Mouse (Mus musculus): ENCODE measurements at regions not wholly inside any gene's neighbourhood (a gene's known extent, or its start where the extent isn't known, plus 50 kb on each side); places are given as distances from the start of the nearest gene placed in this dataset.
A peak's percentile ranks its signal among the peaks of the same experiment; 100 is the strongest.

DNA sequence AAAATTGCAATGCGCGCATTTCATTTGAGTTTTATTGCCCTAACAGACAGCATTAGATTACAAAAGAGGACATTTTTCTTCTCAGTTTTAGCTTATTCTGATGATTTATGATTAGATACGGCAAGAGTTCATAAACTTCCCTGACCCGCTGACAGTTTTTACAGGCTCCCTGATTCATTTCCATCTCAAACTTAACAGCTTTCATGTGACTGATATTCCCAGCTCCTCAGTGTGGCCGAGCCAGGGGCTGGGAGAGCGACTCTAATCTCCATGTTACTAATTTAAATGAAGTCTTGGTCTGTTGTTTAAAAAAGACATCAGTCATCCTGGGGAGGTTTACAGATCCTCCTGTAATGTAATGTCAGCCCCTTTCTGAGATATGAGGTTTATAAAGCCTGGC, 355.5 kb upstream of the Prox1 start:
- DNase-seq (ENCODE audit: low read depth, low spot score): no peak

DNA sequence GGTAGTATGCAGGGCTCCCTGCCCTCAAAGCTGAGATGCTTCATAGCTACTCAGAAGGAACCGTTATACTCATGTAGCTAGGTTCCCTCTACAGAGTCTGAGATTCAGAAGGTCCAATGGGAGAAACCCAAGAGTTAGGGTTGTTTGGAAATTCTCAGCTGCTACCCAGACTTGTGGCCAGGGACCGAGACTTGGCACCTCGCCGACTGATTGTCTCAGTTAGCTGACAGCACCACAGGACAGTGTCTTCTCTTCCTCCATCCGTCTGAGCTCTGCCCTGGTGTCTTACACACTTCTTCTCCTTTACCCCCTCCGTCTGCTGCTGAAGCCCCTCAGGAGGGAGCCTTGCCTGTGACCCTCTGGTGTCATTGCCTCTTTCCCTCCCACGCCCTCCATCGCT, 329.6 kb upstream of the Prox1 start:
- no peak for DNase-seq (ENCODE audit: low read depth, low spot score)

DNA sequence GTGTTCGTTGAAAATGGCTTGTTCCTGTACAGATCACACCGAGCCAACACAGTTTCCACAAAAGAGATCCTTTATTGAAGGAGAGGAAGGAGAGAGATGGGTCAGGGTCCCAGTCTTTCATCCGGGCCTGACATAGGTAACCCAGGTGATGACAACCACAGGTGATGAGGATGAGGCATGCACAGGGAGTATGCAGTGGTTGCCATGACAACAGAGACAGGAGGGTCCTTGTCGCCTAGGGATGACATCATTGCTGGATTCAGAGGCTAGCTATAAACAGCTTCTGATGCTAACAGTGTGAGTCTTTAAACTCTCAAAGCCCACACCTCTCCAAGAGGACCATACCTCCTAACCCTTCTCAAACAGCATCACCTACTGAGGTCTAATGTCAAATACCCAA, 327.0 kb upstream of the Prox1 start:
- no peak for DNase-seq (ENCODE audit: low read depth, low spot score)

DNA sequence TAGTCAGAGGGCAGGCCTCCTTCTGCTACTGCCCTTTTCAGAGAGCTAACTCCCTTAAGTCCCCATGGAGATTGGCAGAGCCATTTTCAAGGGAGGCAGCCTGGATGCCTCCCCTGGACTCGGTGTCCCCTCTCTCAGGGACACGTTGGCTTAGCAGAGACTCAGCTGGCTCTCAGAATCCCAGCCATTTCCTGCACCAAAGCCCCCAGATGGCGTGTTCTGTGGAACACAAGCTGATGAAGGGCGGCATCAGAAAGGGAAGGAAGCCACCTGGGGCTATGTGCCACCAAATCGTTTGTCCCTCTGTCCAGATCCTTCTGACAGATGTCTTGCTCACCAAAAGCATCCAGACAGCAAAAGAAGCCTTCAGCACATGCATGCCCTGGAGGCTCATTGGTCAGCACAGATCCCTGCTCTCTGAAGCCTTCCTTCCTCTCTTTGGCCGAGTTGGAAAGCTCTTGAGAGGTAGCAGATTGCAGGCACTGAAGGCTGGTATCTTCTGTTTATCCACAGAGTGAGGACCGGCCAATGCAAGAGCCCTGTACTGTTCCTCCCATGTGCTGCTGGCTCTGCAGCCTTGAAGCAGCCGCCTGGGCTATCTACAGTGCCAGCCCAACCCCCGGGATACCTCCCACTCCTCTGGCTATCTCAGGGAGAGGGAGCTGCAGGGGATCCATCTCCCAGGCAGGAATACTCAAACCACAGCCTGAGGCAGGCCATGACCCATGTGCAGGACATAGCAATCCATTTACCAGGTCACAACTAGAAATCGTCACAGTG, 325.4 kb upstream of the Prox1 start:
- DNase-seq (ENCODE audit: low read depth, low spot score): no peak

DNA sequence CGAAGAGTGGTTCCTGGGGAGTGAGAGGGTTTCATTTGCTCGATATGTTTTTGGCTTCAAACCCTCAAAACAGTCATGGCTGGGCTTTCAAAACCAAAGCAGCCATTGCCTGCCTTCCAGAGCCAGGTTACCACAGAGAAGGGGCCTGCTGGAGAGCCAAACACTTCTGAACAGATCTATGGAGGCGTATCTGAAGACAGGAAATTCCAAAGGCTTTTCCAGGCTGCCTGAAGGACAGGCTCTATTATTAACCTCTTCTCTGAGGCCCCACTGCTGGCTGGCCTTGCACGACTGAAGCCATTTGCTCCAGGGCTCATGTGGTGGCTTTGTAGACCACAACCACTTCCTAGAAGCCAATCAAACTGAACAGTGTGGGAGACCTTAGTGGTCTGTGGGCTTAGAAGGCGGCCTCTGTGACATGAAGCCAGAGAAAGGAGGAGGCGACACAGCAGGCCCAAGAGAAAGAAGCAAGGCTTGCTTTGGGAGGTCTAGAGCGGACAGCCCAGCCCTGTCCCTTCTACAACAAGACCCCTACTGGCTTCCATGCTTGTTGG, 316.1 kb upstream of the Prox1 start:
- no peak for DNase-seq (ENCODE audit: low read depth, low spot score)

DNA sequence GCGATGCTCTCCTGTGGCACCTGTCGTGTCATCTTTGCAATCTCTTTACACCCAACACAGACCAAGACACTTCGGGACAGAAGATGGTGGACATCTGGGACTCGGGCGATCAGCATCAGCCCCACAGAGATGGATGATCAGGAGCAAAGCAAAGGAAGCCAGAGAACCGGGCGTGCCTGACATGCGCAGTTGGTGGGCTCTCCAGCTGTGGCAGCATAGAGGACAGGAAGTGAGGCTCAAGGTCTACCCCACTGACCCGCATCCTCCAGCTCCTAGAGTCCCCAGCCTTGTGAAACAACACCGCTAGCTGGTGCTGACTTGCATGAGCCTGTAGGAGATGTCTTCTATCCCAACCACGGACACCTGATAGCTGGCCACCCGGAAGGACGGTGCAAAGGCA, 312.9 kb upstream of the Prox1 start:
- DNase-seq (ENCODE audit: low read depth, low spot score): peak; percentile 16

DNA sequence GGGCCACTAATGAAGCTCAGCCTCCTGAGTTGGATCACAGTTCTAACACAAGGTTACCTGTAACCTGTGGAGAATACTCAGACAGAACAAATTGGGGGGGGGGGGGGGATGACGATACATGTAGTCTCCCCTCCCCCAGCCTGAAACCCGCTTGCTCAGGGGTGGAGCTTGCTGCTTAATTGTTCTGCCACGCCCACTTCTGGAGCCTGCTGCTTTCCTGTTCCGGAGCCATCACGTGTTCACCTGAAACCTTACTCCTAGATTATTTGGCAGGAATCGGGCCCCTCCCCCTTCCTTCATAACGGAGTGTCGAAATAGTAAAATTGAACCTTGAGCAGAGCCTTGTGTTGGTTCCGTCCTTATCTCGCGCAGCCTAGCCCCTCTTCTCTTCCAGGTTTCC, 310.6 kb upstream of the Prox1 start:
- DNase-seq (ENCODE audit: low read depth, low spot score): no peak

DNA sequence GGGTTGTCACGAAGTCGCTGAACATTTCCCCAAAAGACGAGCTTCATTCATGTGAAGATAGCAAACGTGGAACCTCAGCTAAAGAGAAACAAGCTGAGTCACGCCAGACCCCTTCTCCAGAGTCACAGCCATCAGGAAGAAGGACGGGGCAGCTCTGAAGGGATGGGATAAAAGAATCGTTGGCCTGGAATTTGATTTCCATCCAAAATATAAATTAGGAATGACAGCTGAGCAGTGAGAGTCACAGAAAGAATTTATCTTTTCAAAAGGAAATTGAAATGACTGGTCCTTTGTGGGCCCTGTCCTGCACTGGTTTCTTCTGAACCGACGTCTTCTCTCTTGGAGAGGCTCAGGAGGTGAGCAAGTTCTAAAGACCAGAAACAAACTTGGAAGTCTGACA, 310.1 kb upstream of the Prox1 start:
- DNase-seq (ENCODE audit: low read depth, low spot score): no peak

DNA sequence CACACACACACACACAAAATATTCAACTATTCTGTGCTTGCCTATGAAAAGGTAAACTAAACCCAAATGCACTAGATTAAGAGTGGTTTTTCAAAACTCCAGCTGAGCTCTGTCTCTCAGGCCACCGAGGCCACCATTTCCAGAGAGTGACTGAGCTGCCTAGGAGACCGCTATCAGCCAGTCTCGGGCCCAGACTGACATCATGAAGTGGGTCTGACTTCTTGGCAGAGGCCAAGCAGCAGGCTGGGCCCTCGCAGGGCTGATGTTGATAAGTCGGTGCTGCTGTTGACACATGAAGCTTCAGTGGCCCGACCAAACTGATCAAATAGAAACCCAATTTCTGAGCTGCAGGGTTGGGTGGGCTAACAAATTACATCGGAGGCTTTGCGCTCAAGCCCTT, 302.2 kb upstream of the Prox1 start:
- DNase-seq (ENCODE audit: low read depth, low spot score): no peak

DNA sequence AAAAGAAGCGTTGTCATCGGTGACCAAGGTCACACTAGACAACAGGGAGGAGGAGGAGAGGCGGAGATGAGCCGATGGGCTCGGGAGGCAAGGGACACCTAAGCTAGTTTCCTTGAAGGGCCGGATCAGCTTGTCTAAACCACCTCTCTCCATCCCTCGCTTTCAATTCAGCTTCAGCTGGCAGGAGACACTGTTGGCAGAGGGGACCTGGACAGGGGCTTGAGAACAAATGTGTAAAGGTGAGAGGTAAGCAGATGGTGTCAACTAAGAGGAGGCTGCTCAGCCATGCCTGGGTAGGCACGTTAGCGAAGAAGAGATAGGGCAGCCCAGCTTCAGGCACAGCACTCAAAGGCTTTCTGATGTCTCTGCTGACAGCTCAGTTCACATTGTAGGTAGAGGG, 299.8 kb upstream of the Prox1 start:
- no peak for DNase-seq (ENCODE audit: low read depth, low spot score)

DNA sequence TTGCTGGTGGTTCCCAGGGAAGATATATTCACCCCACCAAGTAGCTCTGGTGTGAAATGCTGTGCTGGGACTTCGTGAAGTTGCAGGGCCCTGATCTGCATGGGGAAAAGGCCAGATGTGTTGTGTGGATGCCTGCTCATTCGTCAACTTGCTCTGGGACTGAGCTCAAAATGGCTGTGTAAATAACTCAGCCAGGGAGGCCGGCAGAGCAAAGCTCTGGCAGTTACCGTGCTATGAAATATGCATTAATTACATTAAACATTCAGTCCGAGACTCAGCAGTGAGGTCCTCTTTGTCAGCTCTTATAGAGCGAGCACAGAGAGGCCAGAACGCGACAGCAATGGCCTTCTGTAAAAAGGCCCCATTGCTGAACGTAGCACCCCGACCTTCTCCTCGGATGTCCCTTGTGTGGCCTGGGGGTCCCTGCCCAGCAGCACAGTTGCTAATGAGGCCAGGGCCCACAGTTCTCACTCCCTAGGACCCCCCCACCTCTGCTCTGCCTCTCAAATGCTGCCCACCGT, 287.1 kb upstream of the Prox1 start:
- DNase-seq (ENCODE audit: low read depth, low spot score): no peak

DNA sequence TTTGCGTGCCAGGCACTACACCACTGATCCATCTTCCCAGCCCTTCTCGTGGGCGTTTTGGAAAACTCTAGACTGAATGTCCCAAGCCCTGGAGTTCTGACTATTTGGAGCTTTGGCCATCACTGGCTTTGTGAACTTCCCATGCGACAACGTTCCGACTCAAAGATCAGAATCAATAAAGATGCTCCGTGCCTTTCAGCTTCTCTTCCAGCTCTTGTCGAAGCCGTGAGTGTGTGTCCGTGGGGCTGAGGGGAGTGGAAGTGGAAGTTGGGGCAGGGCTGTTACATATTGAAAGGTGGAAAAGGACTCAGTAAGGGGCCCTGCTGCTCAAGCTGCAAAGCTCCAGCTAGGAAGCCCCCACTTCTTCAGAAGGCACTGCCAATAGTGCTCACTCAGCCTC, 283.0 kb upstream of the Prox1 start:
- DNase-seq (ENCODE audit: low read depth, low spot score): no peak

DNA sequence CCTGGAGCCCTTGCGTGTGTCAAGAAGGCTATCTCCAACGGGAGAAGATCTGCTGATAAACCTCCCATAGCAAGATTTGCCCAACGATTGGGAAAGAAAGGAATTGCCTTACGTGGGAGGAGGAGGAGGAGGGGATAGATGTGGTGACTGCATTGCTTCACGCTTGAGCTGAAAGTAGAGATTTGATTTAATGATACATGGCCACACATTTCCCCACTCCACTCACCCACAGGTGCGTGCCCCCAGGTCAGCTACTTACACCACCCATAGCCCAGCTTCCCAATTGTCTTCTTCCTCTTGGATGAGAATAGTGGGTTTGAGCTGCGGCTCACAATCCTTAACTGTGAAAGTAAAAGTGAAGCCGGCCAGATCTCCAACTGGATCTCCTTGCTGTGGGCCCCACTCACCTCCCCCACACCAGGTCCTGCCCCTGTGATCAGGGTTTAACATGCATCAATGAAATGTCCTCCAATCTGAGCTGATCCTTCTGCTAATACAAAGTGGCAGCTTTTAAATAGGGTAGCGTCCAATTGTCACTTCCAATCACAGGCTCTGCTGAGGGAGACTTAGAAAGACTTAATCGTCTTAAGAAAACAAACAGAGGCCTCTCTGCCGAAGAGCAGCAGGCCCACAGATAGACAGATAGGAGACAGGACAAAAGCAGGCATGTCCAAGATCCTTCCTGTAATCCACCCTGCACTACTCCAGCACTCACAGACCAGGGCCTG, 281.8 kb upstream of the Prox1 start:
- no peak for DNase-seq (ENCODE audit: low read depth, low spot score)

DNA sequence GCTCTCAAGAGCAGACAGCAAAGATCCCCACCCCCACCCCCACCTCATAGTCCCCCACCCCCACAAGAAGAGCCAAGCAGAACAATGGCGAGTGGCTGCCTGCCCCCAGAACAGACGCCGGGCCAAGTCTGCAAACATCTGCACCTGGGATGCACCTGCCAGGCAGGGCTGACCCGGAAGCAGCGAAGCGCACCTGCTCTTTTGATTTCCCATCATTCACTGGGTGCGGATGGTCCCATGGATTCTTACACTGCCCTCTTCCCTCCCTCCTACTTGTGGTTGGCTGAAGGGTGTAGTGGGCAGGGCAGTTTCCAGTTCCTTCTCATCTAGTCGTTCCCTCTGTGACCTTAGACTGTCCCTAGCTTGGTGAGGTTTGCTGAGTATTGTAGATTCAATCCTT, 277.7 kb upstream of the Prox1 start:
- DNase-seq (ENCODE audit: low read depth, low spot score): peak; percentile 40

DNA sequence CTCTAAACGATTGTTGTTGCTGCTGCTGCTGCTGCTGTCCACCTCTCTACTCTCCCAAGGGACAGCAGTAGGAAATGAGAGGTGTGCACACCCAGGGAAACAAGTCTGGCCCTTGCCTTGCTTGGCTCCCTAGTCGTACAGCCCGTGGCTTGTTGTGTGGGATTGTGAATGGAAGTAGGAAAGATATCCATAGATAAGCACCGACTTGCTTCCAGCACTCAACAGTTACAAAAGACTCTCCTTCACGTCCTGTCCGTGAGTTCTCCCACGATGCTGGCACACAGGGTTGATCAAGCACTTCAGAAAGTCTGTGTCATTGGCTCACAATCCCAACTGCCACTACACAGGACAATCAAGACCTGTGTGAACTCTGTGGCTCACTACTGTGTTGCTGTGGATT, 276.7 kb upstream of the Prox1 start:
- DNase-seq (ENCODE audit: low read depth, low spot score): no peak

DNA sequence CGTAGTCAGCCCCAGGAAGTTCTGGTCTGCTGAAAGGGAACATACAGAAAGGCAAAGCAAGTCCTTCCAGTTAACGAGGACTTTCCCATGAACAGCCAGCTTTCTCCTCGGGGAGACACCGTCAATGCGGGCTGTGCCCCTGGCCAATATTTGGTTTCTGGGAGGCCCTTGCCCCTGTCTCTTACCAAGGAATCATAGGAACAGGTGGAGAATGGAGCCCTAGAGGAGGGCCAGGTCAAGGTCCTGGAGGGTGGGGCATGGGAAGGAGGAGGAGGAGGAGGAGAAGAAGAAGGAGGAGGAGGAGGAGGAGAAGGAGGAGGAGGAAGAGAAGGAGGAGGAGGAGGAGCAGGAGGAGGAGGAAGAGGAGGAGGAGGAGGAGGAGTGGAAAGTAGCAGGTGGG, 276.2 kb upstream of the Prox1 start:
- DNase-seq (ENCODE audit: low read depth, low spot score): no peak

DNA sequence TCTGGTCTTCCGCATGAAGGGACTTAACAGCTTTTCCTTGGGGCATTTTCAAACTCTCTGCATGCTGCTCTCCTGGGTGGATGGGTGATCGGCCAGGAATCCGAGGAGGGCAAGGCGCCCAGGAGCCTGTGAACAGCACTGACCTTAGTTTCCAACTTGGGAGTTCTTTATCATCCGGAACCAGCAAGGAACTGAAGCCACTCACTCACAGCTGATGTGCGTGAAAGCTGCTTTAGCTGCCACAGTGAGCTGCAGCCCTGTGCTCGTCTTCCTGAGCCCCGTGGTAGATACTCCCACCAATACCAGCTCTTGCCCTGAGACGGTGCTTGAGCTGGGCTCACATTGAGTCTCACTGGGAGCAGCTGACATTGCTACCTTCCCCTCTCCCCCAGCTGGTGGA, 273.9 kb upstream of the Prox1 start:
- no peak for DNase-seq (ENCODE audit: low read depth, low spot score)

DNA sequence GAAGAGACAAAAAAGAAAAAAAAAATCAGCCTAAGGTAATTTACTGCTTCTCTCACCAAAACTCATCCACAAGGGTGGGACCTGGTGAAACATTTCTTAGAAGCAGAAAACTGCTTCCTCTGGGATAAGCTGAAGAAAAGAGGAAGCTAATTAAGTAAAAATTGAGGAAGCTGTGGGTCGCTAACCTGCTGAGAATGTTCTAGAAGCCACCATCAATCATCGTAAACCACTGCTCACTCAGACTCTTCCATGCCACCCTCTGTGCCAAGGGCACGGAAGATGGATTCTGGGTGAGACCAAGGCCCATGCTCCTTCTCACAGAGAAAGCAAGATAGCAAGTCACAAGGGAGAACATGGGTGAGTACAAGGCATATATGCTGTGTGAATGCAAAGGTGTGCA, 272.7 kb upstream of the Prox1 start:
- no peak for DNase-seq (ENCODE audit: low read depth, low spot score)

DNA sequence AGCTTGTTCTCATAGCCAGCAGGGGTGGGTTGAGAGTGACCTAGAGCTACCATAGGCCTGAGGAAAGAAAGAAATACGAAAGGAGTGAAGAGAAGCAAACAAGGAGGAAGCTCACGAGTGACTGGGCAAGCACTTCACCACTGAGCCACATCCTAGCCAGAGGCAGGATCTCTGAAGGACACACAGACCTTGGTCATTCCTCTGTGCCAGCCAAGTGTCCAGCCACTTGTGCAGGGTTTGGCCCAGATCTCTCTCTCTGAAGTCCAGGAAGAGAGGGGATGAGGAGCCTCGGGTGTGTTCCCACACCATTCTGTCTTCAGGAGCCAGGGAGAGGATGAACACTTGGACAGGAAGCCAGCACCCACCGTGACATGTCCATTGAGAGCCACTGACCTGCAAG, 271.7 kb upstream of the Prox1 start:
- DNase-seq (ENCODE audit: low read depth, low spot score): no peak

DNA sequence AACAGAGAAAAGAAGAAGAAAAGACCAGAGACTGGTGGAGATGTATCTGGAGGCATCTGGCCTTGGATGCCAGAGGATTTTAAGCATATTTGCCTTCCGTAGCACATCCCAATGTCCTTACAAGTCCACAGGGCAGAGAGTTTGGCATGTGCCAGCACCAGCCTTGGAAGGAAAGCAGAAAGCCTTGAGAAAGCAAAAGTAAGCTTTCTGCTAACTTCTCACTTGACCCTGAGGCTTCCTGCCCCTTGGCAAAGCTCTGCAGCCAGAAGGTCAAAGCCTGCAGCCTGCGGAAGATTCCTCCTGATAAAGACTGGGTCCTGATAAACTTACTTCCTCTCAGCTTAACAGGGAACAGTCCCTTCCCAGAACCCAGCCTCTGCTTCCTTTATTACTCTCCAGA, 268.3 kb upstream of the Prox1 start:
- no peak for DNase-seq (ENCODE audit: low read depth, low spot score)

DNA sequence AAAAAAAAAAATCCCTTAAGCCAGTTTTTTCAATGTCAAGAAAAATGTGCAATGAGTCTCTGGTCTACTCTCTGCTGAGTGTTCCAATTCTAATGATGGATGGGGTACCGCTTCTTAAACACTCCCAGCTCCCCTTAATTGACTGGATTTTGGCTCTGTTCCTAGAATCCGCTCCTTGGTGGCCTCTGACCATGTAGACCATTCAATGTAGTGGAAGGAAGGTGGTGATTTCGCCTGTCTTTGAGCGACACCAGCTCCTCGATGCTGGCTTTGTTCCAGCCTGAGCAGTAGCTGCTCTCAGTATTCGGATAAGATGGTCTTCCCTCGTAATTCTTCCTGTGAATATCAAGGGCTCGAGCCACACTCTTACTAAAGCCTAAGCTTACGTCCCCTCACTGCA, 252.4 kb upstream of the Prox1 start:
- no peak for DNase-seq (ENCODE audit: low read depth, low spot score)

DNA sequence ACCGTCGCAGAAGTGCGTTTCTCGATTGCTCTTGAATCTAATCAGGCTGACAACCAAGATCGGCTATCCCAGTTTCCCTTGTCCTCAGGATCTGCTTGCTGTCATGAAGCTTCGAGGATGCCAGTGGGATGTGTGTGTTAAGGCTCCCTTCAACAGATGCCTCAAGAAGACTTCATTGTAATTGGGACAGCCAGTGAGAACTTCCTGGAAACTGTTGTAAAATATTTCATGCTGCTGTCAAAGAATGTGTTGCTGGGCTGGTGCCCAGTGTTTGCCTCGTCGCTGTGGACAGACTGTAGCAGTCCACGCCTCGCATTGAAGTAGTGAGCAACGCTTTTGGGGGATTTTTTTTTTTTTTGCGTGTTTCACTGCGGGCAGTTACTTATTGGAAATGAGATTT, 249.2 kb upstream of the Prox1 start:
- DNase-seq (ENCODE audit: low read depth, low spot score): no peak

DNA sequence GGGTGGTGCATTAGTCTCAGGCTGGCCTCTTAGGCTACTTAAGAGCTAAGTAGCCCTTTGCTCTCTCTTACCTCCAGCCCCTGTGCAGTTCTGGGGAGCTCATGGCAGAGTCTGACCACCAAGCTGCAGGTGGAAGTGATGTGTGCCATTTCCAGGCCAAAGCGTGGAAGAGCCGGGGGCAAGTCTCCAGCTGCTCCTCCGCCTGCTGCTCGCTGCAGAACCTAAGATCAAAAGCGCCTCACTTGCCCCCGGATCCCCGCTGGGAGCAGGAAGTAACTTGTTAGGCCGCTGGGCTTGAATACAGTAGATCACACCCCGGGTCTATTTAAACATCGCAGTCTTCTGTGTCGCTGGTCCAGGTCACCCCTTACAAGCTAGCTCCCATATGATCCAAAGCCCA, 246.8 kb upstream of the Prox1 start:
- DNase-seq (ENCODE audit: low read depth, low spot score): no peak
